Mouse (Mus musculus) left cerebral cortex, adult 2 months (tissue): ENCODE measurements around the gene Spr. TPM values are rescaled to one million over a fixed set of nuclear protein-coding genes. Genes with fewer than 3 reads are reported as not detected.
"Not testable (repeated sequence)": the region's sequence is repeated elsewhere in the genome, so short reads cannot be mapped to it uniquely, and the experiment has no call there.

Experiments
- DNase-seq, 2 experiments: peaks; one replicate each; pipeline ENCODE4 v3.0.0; 2021 to 2022; ENCODE audit warnings: low spot score in 2 of 2, mixed read lengths in 1 of 2; ENCODE audit errors: extremely low spot score in 1 of 2
- H3K27ac ChIP-seq: fragments of 200-600 bp; 2 replicates; pipeline ENCODE4 v1.8.1; 2022
- H3K4me3 ChIP-seq: fragments of 200-600 bp; 2 replicates; pipeline ENCODE4 v1.8.1; 2022
- CTCF ChIP-seq: fragments of 200-600 bp; IDR thresholded peaks from 2 replicates; pipeline ENCODE4 v1.8.1; 2022; ENCODE audit warnings: antibody characterized with exemption, mild to moderate bottlenecking, moderate library complexity
- intact Hi-C: fragments of 180-260 bp; cut with DNase I; formaldehyde crosslinking; loops from one replicate; pipeline ENCODE4 v1.15.1; 2025
- long read RNA-seq, 2 experiments: library from polyadenylated mRNA; stranded (forward); transcript quantifications; one replicate each; pipeline ENCODE4 v2.0.0; 2021; ENCODE audit warnings: borderline mapping rate in 2 of 2
- total RNA-seq, 2 experiments: library from RNA; stranded (reverse); gene quantifications; 2 replicates each; pipeline ENCODE4 v1.2.3; 2021

Gene Spr
- 10 to 100 TPM; 40.8 to 41.6 TPM for total RNA-seq
- long read RNA-seq, experiment 1, transcript Spr-201 (3 exons, 1,230 nt): major isoform, 11 of 13 reads
- long read RNA-seq, experiment 1, partial matches to known transcripts: 0 of 13 reads
- long read RNA-seq, experiment 1, other reads (novel, unspliced or antisense): 2 of 13 reads
- long read RNA-seq, experiment 2, transcript Spr-201 (3 exons, 1,230 nt): major isoform, 7 of 10 reads
- long read RNA-seq, experiment 2, partial matches to known transcripts: 2 of 10 reads
- long read RNA-seq, experiment 2, other reads (novel, unspliced or antisense): 1 of 10 reads

GRCm38 (mm10) chr6:85137217-85138035 lies at the start of gene Spr:
Gene Spr, minus strand, starts transcription at chr6:85137766.
- peak within 1 kb of the TSS; percentile 81 for H3K27ac ChIP-seq
- TF ChIP-seq CTCF: peak; percentile 75
- intact Hi-C loops: no loop called here
- H3K4me3 ChIP-seq: peak within 1 kb of the TSS; percentile 85
- peak; percentile 82 to 84 for DNase-seq

DNA sequence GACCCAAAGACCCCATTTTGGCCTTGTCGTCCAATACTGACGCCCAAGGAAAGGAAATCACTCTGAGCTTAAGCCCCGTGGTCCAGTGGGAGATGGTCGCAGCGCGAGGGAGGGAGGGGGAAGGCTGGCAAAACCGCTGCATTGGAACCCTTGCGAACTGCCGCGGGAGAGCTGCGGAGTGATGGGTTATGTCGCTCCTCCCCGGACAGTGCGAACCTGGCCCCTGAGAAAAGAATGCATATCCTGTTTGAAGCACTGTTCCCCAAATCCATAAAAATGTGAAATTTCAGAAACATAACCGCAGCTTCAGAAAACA lies 49.1 kb upstream of the Spr start:
- TF ChIP-seq CTCF: no peak
- intact Hi-C loops: loop anchor here (2.0 kb wide), 2 partner anchors 58 to 90 kb away; no protein-coding TSS in a partner anchor
- peak overlapping the region; percentile 55 for H3K4me3 ChIP-seq
- no peak for DNase-seq
- H3K27ac ChIP-seq: no peak overlapping the region

DNA sequence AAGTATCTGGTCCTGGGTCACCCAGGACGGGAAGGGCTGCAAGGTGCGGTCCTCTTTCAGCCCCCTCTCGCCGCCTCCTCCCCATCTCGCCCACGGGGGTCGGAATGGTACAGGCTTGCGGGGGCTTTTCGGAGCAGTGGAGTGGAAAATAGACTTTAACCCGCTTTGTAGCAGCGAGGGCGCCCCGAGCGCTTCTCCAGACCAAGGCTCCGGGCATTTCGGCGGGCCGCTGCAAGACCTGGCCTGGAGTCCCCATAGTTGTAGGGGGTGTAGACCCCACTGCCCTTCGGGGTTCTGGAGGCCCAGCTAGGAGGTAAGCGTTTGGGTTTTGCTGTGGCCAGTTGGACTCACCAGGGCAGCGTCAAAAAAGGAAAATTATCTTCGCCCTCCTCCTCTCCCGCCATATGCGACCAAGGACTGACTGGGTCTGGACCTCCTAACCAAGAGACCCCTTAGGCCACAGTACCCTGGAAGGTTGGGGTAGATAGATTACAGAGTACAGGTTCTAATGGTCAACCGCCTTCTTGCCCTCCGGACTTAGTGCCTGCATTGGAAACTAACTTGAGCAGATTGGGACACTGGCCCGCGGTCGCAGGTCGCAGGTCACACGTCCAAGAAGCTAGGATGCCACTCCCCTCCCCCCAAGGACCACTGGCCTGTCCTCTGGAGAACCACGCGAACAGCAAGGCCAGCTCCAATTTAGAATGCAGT lies 48.6 kb upstream of the Spr start:
- H3K4me3 ChIP-seq: peak overlapping the region; percentile 55
- no peak overlapping the region for H3K27ac ChIP-seq
- intact Hi-C loops: loop anchor here (2.0 kb wide), 2 partner anchors 57 to 91 kb away; no protein-coding TSS in a partner anchor
- DNase-seq: peak in 1 of 2 experiments; percentile 25
- TF ChIP-seq CTCF: no peak

GRCm38 (mm10) chr6:85183951-85184350 lies 46.4 kb upstream of the Spr start:
- DNase-seq: no peak
- intact Hi-C loops: no loop called here
- no peak for TF ChIP-seq CTCF
- H3K4me3 ChIP-seq: no peak overlapping the region
- no peak overlapping the region for H3K27ac ChIP-seq

GRCm38 (mm10) chr6:85180036-85180435 lies 42.5 kb upstream of the Spr start:
- Histone ChIP-seq H3K4me3 (no peak overlapping the region), H3K27ac (no peak overlapping the region)
- DNase-seq: no peak
- intact Hi-C loops: no loop called here
- no peak for TF ChIP-seq CTCF

DNA sequence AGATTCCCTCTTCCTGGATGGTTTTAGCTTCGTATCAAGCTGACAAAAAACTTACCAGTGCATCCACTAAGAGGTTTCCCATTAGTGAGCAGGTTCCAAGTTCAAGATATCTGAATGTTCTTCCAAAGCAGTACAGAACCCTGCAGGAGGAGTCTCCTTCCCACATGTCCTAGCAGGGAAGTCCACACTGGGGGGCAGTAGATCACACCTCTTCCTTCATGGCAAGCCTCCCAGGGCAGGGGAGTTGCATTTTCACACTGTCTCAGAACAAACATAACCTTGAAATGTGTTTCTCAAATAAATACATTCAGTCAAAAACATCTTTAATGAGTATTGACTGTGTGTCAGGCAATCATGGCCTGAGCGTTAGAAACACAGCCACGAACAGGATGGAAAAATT lies 42.0 kb upstream of the Spr start:
- DNase-seq: no peak
- peak; percentile 8 for TF ChIP-seq CTCF
- Histone ChIP-seq H3K4me3 (no peak overlapping the region), H3K27ac (no peak overlapping the region)
- intact Hi-C loops: no loop called here

DNA sequence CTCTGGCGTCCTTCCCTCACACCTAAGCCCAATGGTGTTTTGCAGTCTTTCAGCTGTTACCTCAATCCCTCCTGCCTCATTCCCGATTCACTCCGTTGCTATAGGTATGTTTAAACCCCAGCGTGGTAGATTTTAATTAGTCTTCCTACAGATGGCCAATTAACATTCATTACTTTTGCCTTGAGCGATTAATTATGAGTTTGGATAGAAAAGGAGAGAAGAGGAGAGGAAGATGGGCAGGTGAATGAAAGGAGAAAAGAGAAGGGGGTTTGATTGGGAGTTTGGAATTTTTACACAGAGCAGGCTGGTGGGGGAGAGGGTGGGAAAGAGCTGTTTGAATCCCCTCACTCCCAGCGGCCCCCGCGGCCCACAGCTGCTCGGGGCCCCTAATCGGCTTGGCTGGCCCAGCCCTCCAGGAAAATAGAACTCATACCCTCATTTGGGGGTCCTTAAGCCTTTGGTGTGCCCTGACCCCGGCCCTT lies 27.9 kb upstream of the Spr start:
- TF ChIP-seq CTCF: no peak
- intact Hi-C loops: no loop called here
- no peak for DNase-seq

DNA sequence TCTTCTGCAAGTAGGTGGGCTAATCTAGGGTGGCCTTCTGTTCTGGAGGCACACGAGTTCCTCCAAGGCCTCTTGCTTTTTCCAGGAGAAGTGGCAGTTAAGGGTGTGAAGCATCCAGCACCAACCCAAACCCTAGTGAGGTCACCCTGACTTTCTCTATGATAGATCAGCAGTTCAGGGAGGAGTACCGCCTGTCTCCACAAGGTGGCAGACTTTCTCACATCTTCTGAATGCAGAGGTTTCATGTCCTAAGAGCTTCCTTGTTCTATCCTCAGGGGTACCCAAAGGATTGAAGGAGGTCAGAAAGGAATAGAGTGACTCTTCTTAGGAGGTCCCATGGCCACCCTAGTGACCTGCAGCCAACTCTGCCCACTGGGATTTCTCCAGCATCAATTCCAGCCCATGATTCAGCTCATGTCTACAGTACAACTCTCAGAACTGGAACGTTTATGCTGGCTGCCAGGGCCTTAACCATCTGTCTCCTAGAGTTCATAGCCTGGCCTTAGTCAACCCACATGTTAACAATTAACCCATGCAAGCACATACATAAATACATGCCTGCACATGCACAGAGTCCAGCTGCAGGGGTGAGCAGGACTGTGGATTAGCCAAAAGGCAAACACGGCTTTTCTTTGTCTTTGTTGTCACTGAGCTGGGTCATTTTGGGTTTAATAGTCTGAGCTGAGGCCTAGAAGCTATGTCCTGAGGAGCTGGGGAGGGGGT lies 22.8 kb upstream of the Spr start:
- intact Hi-C loops: loop anchor here (5.0 kb wide), 2 partner anchors 57 to 77 kb away; no protein-coding TSS in a partner anchor
- TF ChIP-seq CTCF: peak; percentile 90
- peak; percentile 59 to 77 for DNase-seq
- H3K27ac ChIP-seq: no peak overlapping the region
- H3K4me3 ChIP-seq: no peak overlapping the region

More for the DNA sequence above, 27.9 kb upstream of the Spr start:
- Histone ChIP-seq H3K4me3 (no peak overlapping the region), H3K27ac (no peak overlapping the region)

DNA sequence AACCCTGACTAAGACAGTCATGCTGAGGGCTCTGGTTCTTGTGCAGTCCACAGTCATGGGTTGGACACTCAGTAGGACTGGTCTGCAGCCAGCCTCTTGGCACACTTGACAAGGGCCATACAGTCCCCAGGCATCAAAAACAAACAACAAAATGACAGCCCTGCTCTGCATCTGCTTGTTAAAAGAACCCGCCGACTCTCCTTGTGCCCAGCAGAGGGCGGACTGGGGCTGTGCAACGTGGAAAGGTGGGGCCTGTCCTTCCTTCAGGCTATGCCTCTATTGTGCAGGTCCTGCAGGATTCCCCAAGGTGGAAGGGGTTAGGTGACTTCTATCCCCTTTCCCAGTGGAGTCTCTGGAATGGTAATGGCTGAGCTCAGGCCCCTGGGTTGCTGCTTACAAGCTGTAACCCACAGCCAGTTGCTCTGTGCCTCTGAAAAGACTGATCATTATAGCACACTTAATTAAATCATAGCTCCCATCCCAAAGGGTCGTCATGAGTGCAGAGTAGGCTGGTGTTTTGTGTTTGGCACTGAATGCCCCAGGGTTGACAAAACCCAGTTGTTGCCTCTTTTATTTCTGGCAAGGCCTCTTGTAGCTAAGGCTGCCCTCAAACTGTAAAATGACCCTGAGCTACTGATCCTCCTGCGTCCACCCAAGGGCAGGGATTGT lies 21.7 kb upstream of the Spr start:
- peak; percentile 75 for TF ChIP-seq CTCF
- H3K4me3 ChIP-seq, intact Hi-C loops, H3K27ac ChIP-seq: not testable (repeated sequence)
- DNase-seq: peak; percentile 56 to 70

- TF ChIP-seq CTCF: peak; percentile 37
- DNase-seq, H3K27ac ChIP-seq, intact Hi-C loops, H3K4me3 ChIP-seq: not testable (repeated sequence)
Observed at GRCm38 (mm10) chr6:85158040-85158804, 20.7 kb upstream of the Spr start.

- intact Hi-C loops, DNase-seq, H3K27ac ChIP-seq, H3K4me3 ChIP-seq: not testable (repeated sequence)
Observed at GRCm38 (mm10) chr6:85156551-85156950, 19.0 kb upstream of the Spr start.
